Mouse (Mus musculus): ENCODE data around the gene Sgca.

The Sgca gene

GRCm38 (mm10) chr11:94913302-94914090 is 62.6 kb downstream of the Sgca start:
- no peak for DNase-seq (ENCODE audit: low spot score in 2 of 2)
